In the genomic region with DNA sequence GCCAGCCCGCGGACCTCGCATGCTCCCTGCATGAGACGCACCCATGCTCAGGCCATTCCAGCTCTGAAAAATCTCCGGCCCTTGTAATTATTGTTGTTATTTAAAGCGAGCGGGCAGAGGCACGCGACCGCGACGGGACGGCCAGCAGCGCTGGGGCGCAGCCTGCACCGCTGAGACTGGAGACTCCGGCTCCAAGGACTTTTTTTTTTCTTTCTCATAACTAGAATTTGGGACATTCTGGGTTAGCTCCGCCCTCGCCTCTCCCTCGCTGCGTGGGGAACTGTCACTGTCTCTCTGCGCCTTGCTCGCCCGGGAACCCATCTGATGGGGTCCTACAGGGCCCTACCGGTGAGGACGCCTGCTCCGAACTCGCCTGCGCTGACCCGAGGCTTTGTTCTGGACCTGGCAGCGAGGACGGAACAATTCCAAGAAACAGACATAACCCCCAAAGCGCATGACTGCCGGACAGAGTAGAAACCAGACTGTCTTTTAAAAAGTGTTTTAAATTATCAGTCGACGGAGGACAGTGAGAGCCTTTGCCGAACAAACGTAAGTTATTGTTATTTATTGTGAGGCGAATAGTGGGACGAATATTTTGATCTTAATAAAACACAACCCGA, we compare ENCODE assay signal across 8 mouse cellular contexts. TPM values are rescaled to one million over a fixed set of nuclear protein-coding genes. Genes with fewer than 3 reads are reported as not detected.
DNase-seq lines count a peak whose midpoint lies in the region; ATAC-seq and TF ChIP-seq lines count a peak whose summit lies in the region.
"Had no signal": no experiment of that assay in that cellular context is flagged by ENCODE, and none has a peak within 500 bp of the region (broad histone marks: within the 10 kb centered on the region; RNA-seq: fewer than 3 reads in every experiment).

No protein-coding gene starts in this region.

- DNase-seq in lung, adult 18-20 months, result no peak
- DNase-seq in forebrain, embryonic 11.5 days (ENCODE audit: low spot score), result peak; percentile 56
- no peak for DNase-seq in liver, postnatal 0 days
- no peak for DNase-seq in urinary bladder, adult 2 months (ENCODE audit: low spot score)
- DNase-seq in layer of hippocampus, adult 8-10 months (ENCODE audit: low spot score in 2 of 2), result no peak

- H3K9ac ChIP-seq in lung, embryonic 15.5 days, result no peak overlapping the region
- H3K9ac ChIP-seq in forebrain, embryonic 11.5 days (ENCODE audit: low read length), result no peak overlapping the region
- H3K9ac ChIP-seq in hindbrain, embryonic 16.5 days (ENCODE audit: low read depth, low read length), result no peak overlapping the region
- H3K9ac ChIP-seq in liver, postnatal 0 days (replicated peaks), result no peak overlapping the region

- no peaks in the 10 kb centered on the region for H3K36me3 ChIP-seq in lung, embryonic 15.5 days
- H3K36me3 ChIP-seq in forebrain, embryonic 11.5 days (ENCODE audit: control insufficient read depth, insufficient read depth, low read length), result no peaks in the 10 kb centered on the region
- H3K36me3 ChIP-seq in hindbrain, embryonic 16.5 days (ENCODE audit: control insufficient read depth, insufficient read depth, low read length), result no peaks in the 10 kb centered on the region
- H3K36me3 ChIP-seq in liver, postnatal 0 days (replicated peaks; ENCODE audit: insufficient read depth, low read length), result no peaks in the 10 kb centered on the region

- peaks cover 60% of the 10 kb centered on the region for H3K4me1 ChIP-seq in lung, embryonic 15.5 days
- H3K4me1 ChIP-seq in forebrain, embryonic 11.5 days (replicated peaks; ENCODE audit: control insufficient read depth, insufficient read depth, low read length), result peaks cover 20% of the 10 kb centered on the region
- peaks cover 20% of the 10 kb centered on the region for H3K4me1 ChIP-seq in hindbrain, embryonic 16.5 days (ENCODE audit: control insufficient read depth, insufficient read depth, low read depth, low read length)
- H3K4me1 ChIP-seq in liver, postnatal 0 days (ENCODE audit: insufficient read depth), result peaks cover 36% of the 10 kb centered on the region

- TF ChIP-seq EP300 in liver, postnatal 0 days (IDR thresholded peaks at IDR 0.05; ENCODE audit: low read depth), result no peak

- 7% methylated on average over 41 of the region's 41 CpGs for WGBS in lung, embryonic 15.5 days
- 3% methylated on average over 41 of the region's 41 CpGs for WGBS in forebrain, embryonic 11.5 days
- WGBS in hindbrain, embryonic 16.5 days, result 5% methylated on average over 41 of the region's 41 CpGs
- 8% methylated on average over 41 of the region's 41 CpGs for WGBS in liver, postnatal 0 days (ENCODE audit: insufficient replicate concordance)

- peak overlapping the region; percentile 28 for H3K4me3 ChIP-seq in lung, embryonic 15.5 days
- H3K4me3 ChIP-seq in forebrain, embryonic 11.5 days (ENCODE audit: low read depth, low read length), result 0 out of 2 replicates have a peak overlapping the region, but pooled peaks have one; percentile 19
- peak overlapping the region; percentile 25 for H3K4me3 ChIP-seq in hindbrain, embryonic 16.5 days (ENCODE audit: low read length)
- H3K4me3 ChIP-seq in liver, postnatal 0 days (ENCODE audit: low read depth, low read length), result peak overlapping the region; percentile 30

- H3K27me3 ChIP-seq in lung, embryonic 15.5 days, result peaks cover 93% of the 10 kb centered on the region
- peaks cover 88% of the 10 kb centered on the region for H3K27me3 ChIP-seq in forebrain, embryonic 11.5 days (ENCODE audit: control insufficient read depth, insufficient read depth, low read length)
- H3K27me3 ChIP-seq in hindbrain, embryonic 16.5 days (replicated peaks; ENCODE audit: control insufficient read depth, insufficient read depth, low read length), result peaks cover 59% of the 10 kb centered on the region
- peaks cover 91% of the 10 kb centered on the region for H3K27me3 ChIP-seq in liver, postnatal 0 days (ENCODE audit: insufficient read depth, low read length)

- no peaks in the 10 kb centered on the region for H3K9me3 ChIP-seq in lung, embryonic 15.5 days
- H3K9me3 ChIP-seq in forebrain, embryonic 11.5 days (ENCODE audit: control insufficient read depth, low read length), result no peaks in the 10 kb centered on the region
- no peaks in the 10 kb centered on the region for H3K9me3 ChIP-seq in hindbrain, embryonic 16.5 days (ENCODE audit: control insufficient read depth, low read length)
- 0 out of 2 replicates have a peak, but pooled peaks cover 3% of the 10 kb centered on the region for H3K9me3 ChIP-seq in liver, postnatal 0 days (ENCODE audit: low read length)

- no peak for ATAC-seq in lung, embryonic 15.5 days (ENCODE audit: borderline replicate concordance, extremely low read depth, low FRiP score, low TSS enrichment)
- no peak for ATAC-seq in forebrain, embryonic 11.5 days (replicated peaks; ENCODE audit: low FRiP score)
- ATAC-seq in hindbrain, embryonic 16.5 days, result no peak
- no peak for ATAC-seq in liver, postnatal 0 days

- no peak for TF ChIP-seq CTCF in liver, postnatal 0 days (IDR thresholded peaks at IDR 0.05; ENCODE audit: low read depth)

- H3K27ac ChIP-seq in lung, embryonic 15.5 days, result no peak overlapping the region
- H3K27ac ChIP-seq in forebrain, embryonic 11.5 days (ENCODE audit: low read depth, low read length), result no peak overlapping the region
- no peak overlapping the region for H3K27ac ChIP-seq in hindbrain, embryonic 16.5 days (ENCODE audit: low read depth, low read length)
- H3K27ac ChIP-seq in liver, postnatal 0 days (ENCODE audit: low read depth), result no peak overlapping the region

- peak overlapping the region; percentile 53 for H3K4me2 ChIP-seq in lung, embryonic 15.5 days
- peak overlapping the region; percentile 2; the same call in 1 of the 2 replicates for H3K4me2 ChIP-seq in forebrain, embryonic 11.5 days (ENCODE audit: low read depth, low read length, severe bottlenecking)
- H3K4me2 ChIP-seq in hindbrain, embryonic 16.5 days (ENCODE audit: low read length), result peak overlapping the region; percentile 43
- H3K4me2 ChIP-seq in liver, postnatal 0 days (ENCODE audit: low read depth, low read length), result 0 out of 2 replicates have a peak overlapping the region, but pooled peaks have one; percentile 20

RNA-seq across cellular contexts. Expression of gene Isl2, which starts 7.2 kb away (rescaled TPM):
- 0.27 TPM in 1 of 2 replicates, not detected in the other for polyA plus RNA-seq in lung, embryonic 15.5 days (2015; fragmentation: Nextera tagmentation; extraction: Ambion mirVana)
- 0.77 and 0.96 TPM in 2 replicates for polyA plus RNA-seq in forebrain, embryonic 11.5 days (2014; fragmentation: Nextera tagmentation; extraction: Ambion mirVana)
- 1.8 and 3.6 TPM in 2 replicates for polyA plus RNA-seq in hindbrain, embryonic 16.5 days (2015; fragmentation: Nextera tagmentation; extraction: Ambion mirVana)
- polyA plus RNA-seq in liver, postnatal 0 days (2015; fragmentation: Nextera tagmentation; extraction: Ambion mirVana), result not detected in 2 replicates
- 0.32 and 0.37 TPM in 2 replicates for polyA plus RNA-seq in urinary bladder, adult 2 months (2012; rRNA removed)
- total RNA-seq in layer of hippocampus, adult 8-10 months (2022), result under 1 TPM in 1 of 4 experiments, not detected in 3; 0.41 TPM
- total RNA-seq: gastrocnemius, postnatal 4 days had no signal

RNA-seq across cellular contexts. Expression of gene Etfa, which starts 33.6 kb away (rescaled TPM):
- polyA plus RNA-seq in lung, embryonic 15.5 days (2015; fragmentation: Nextera tagmentation; extraction: Ambion mirVana), result 205 and 209 TPM in 2 replicates
- 147 and 151 TPM in 2 replicates for polyA plus RNA-seq in forebrain, embryonic 11.5 days (2014; fragmentation: Nextera tagmentation; extraction: Ambion mirVana)
- 99.7 and 111 TPM in 2 replicates for polyA plus RNA-seq in hindbrain, embryonic 16.5 days (2015; fragmentation: Nextera tagmentation; extraction: Ambion mirVana)
- 466 and 477 TPM in 2 replicates for polyA plus RNA-seq in liver, postnatal 0 days (2015; fragmentation: Nextera tagmentation; extraction: Ambion mirVana)
- 93.4 and 107 TPM in 2 replicates for polyA plus RNA-seq in urinary bladder, adult 2 months (2012; rRNA removed)
- 10 to 100 TPM; 34.6 to 44.8 (median 40.8) TPM for total RNA-seq in layer of hippocampus, adult 8-10 months (2022)

Comparison
In these comparisons a context has a peak if more than half of its experiments do, and no peak if none do; other contexts are left out.
1. H3K4me2 ChIP-seq: peak in every context shown above with its lines; median percentile 53 in lung, embryonic 15.5 days; 43 in hindbrain, embryonic 16.5 days; 20 in liver, postnatal 0 days; 2 in forebrain, embryonic 11.5 days.